Mouse (Mus musculus): ENCODE data around the gene Arcn1.

Arcn1 gene

GRCm38 (mm10) chr9:44719632-44720357, 47.9 kb downstream of the Arcn1 start:
- no peak for DNase-seq (ENCODE audit: extremely low spot score)

GRCm38 (mm10) chr9:44718937-44719631, 48.6 kb downstream of the Arcn1 start:
- DNase-seq (ENCODE audit: extremely low spot score) = no peak

GRCm38 (mm10) chr9:44717822-44718242, 49.8 kb downstream of the Arcn1 start:
- no peak for DNase-seq (ENCODE audit: extremely low spot score)

GRCm38 (mm10) chr9:44716997-44717821, 50.4 kb downstream of the Arcn1 start:
- DNase-seq (ENCODE audit: extremely low spot score) = no peak

- no peak for DNase-seq (ENCODE audit: extremely low spot score)
These were observed 51.8 kb downstream of the Arcn1 start for GRCm38 (mm10) chr9:44715705-44716362.

GRCm38 (mm10) chr9:44715109-44715508, 52.5 kb downstream of the Arcn1 start:
- no peak for DNase-seq (ENCODE audit: extremely low spot score)

GRCm38 (mm10) chr9:44713574-44713973, 54.1 kb downstream of the Arcn1 start:
- DNase-seq (ENCODE audit: extremely low spot score) = no peak

GRCm38 (mm10) chr9:44713080-44713479, 54.6 kb downstream of the Arcn1 start:
- DNase-seq (ENCODE audit: extremely low spot score) = no peak

- DNase-seq (ENCODE audit: extremely low spot score) = no peak
These were observed 56.0 kb downstream of the Arcn1 start for GRCm38 (mm10) chr9:44711602-44712001.

- DNase-seq (ENCODE audit: extremely low spot score) = no peak
These were observed 57.4 kb downstream of the Arcn1 start for GRCm38 (mm10) chr9:44710213-44710612.

GRCm38 (mm10) chr9:44709600-44709999, 58.0 kb downstream of the Arcn1 start:
- peak; percentile 51 for DNase-seq (ENCODE audit: extremely low spot score)

GRCm38 (mm10) chr9:44708925-44709324, 58.7 kb downstream of the Arcn1 start:
- no peak for DNase-seq (ENCODE audit: extremely low spot score)

- peak; percentile 66 for DNase-seq (ENCODE audit: extremely low spot score)
These were observed 59.2 kb downstream of the Arcn1 start for GRCm38 (mm10) chr9:44708429-44708765.

GRCm38 (mm10) chr9:44707749-44708428, 59.8 kb downstream of the Arcn1 start:
- no peak for DNase-seq (ENCODE audit: extremely low spot score)

GRCm38 (mm10) chr9:44699730-44700129, 67.9 kb downstream of the Arcn1 start:
- DNase-seq (ENCODE audit: extremely low spot score) = no peak

- DNase-seq (ENCODE audit: extremely low spot score) = no peak
These were observed 68.4 kb downstream of the Arcn1 start for GRCm38 (mm10) chr9:44699196-44699595.

- DNase-seq (ENCODE audit: extremely low spot score) = no peak
These were observed 69.8 kb downstream of the Arcn1 start for GRCm38 (mm10) chr9:44697866-44698265.

- no peak for DNase-seq (ENCODE audit: extremely low spot score)
These were observed 74.6 kb downstream of the Arcn1 start for GRCm38 (mm10) chr9:44693071-44693470.

GRCm38 (mm10) chr9:44691671-44692520, 75.7 kb downstream of the Arcn1 start:
- no peak for DNase-seq (ENCODE audit: extremely low spot score)

Data from embryo, embryonic 9.5 days (tissue).